Mouse (Mus musculus) hindbrain, embryonic 16.5 days (tissue): ENCODE measurements around the gene Ogfod1. TPM values are rescaled to one million over a fixed set of nuclear protein-coding genes. Genes with fewer than 3 reads are reported as not detected.

Experiments
- polyA plus RNA-seq: library from polyadenylated mRNA; unstranded; fragments of >200 nt; fragmentation: Nextera tagmentation; extraction: Ambion mirVana; gene quantifications from 2 replicates; pipeline ENCODE4 v1.2.1, GENCODE M21; 2015

Gene Ogfod1
- polyA plus RNA-seq, 1 experiment from 2014 or later = 16.2 TPM

Other genes starting within 250 kb of the Ogfod1 start
- 215 and 237 TPM in 2 replicates for gene Gnao1, start 227.2 kb upstream of the Ogfod1 start, polyA plus RNA-seq
- 57.4 and 71.5 TPM in 2 replicates for gene Amfr, start 24.4 kb upstream of the Ogfod1 start, polyA plus RNA-seq
- gene Nudt21, start 167 bp upstream of the Ogfod1 start, polyA plus RNA-seq = 77.1 and 78.7 TPM in 2 replicates
- 18.0 and 22.0 TPM in 2 replicates for gene Bbs2, start 61.7 kb downstream of the Ogfod1 start, polyA plus RNA-seq
- gene Mt4, start 100.0 kb downstream of the Ogfod1 start, polyA plus RNA-seq = not detected in 2 replicates
- 242 and 317 TPM in 2 replicates for gene Mt3, start 115.4 kb downstream of the Ogfod1 start, polyA plus RNA-seq
- gene Mt2, start 135.5 kb downstream of the Ogfod1 start, polyA plus RNA-seq = 30.4 and 53.8 TPM in 2 replicates
- gene Mt1, start 141.9 kb downstream of the Ogfod1 start, polyA plus RNA-seq = 126 and 210 TPM in 2 replicates
- gene Nup93, start 177.4 kb downstream of the Ogfod1 start, polyA plus RNA-seq = 54.0 and 62.1 TPM in 2 replicates